Mouse (Mus musculus) layer of hippocampus, adult 6 months (tissue): ENCODE measurements around the gene Cypt12. TPM values are rescaled to one million over a fixed set of nuclear protein-coding genes. Genes with fewer than 3 reads are reported as not detected.

Experiments used
- long read RNA-seq, 2 experiments: library from polyadenylated mRNA; unstranded; transcript quantifications; one replicate each; pipeline ENCODE4 v2.0.0; 2019 to 2020
- polyA plus RNA-seq: library from polyadenylated mRNA; unstranded; fragments of <200 nt; fragmentation: Nextera tagmentation; gene quantifications from 2 replicates; pipeline ENCODE4 v1.2.3, GENCODE M21; 2021

Gene Cypt12
- not detected in 2 replicates for polyA plus RNA-seq
- long read RNA-seq, experiment 1: 0 reads
- long read RNA-seq, experiment 2: 0 reads

DNA sequence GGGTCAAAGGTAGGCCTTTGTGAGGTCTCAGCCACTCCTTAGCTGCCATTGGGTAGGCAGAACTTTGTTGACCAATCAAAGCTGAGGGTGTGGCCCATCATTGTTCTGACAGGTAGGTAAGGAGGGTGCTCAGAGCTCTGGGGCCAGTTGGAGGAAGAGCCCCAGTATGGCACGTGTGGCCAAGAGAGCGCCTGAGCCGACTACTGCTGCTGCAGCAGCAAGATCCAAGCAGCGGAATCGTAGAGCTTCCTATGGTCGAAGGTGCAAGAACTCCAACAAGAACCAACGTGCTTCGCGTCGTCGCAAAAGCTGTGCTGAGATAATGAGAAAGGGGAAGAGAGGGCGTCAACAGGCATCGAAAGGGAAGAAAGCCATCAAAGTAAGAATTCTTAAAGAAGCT lies at the start of gene Cypt12:
Cypt12 (plus strand) TSS at position 112 of the 400 bp plus-strand sequence.

